Mouse (Mus musculus): Measurements from ENCODE around the gene Anks1b.

DNA sequence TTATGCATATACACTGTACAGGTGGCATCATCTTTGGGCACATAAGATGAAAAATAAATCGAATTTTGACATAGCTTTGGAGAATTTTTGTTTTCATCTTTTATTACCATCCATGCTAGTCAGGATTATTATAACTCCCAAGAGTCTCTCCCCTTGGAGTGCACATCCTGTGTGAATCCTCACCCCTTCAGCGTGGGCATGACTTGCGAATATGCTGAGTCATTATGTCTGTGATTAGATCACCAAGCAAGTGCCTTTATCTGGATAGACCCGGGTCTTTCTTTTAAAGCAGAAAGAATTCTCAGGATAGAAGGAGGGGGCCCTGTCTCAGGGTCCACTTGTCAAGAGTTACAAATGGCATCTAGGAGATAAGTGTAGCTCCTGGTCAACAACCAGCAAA is 48.7 kb downstream of the Anks1b start:
- TF ChIP-seq EP300 (IDR thresholded peaks at IDR 0.05) (no peak), CTCF (IDR thresholded peaks at IDR 0.05) (no peak)

Data from lung, postnatal 0 days (tissue).